Mouse (Mus musculus) bone marrow macrophage, adult 2 months (primary cell): ENCODE results near the gene Mrpl44.

Experiments
- CTCF ChIP-seq: IDR thresholded peaks from 2 replicates; pipeline ENCODE4 v1.5.1; 2012; ENCODE audit warnings: low read depth, mild to moderate bottlenecking, low read length, moderate library complexity
- POLR2A ChIP-seq: IDR thresholded peaks from 2 replicates; pipeline ENCODE4 v1.6.1; 2012; ENCODE audit warnings: mild to moderate bottlenecking, low read depth, low read length, borderline replicate concordance

- TF ChIP-seq CTCF (no peak), POLR2A (no peak)
Observed at GRCm38 (mm10) chr1:79759436-79759972, 16.3 kb upstream of the Mrpl44 start.
